Mouse (Mus musculus) olfactory bulb, adult 2 months (tissue): ENCODE measurements around the gene Dus2.

Source experiments
- CTCF ChIP-seq: fragments of 200-500 bp; IDR thresholded peaks from 2 replicates; pipeline ENCODE4 v1.5.1; 2012; ENCODE audit warnings: low read depth, mild to moderate bottlenecking, low read length, moderate library complexity; ENCODE audit not compliant: insufficient read depth
- POLR2A ChIP-seq: fragments of 200-500 bp; IDR thresholded peaks from 2 replicates; pipeline ENCODE4 v1.6.1; 2012; ENCODE audit warnings: mild to moderate bottlenecking, low read depth, low read length, moderate library complexity; ENCODE audit not compliant: insufficient read depth

DNA sequence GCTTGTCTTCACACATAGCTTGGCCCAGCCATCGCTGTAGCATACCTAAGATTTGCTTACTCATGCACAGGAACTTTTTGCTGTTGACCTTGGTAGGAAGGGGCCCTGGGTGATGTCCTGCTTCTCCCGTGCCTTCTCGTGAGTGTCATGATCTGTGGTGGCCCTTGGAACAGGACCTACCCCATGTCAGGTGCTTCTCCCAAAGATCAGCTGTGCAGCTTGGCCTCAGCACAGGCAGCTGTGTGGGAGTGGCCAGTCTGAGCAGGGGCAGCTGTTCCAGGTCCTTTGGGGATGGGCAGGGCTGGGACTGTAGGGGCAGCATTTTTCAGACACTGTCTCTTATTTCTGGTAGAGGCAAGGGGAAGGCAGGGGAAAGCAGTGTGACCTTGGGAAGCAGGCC is 53.0 kb downstream of the Dus2 start:
- no peak for TF ChIP-seq POLR2A
- no peak for TF ChIP-seq CTCF
